Mouse (Mus musculus) forebrain, embryonic 16.5 days (tissue): ENCODE data around the gene Gif. TPM values are rescaled to one million over a fixed set of nuclear protein-coding genes. Genes with fewer than 3 reads are reported as not detected.
A peak's percentile ranks its signal among the peaks of the same experiment; 100 is the strongest.

ENCODE experiments used
- ATAC-seq: fragments of 200-750 bp; cut with Nextera tagmentation; 2 replicates; pipeline ENCODE4 v1.8.0; 2017; ENCODE audit warnings: mild to moderate bottlenecking, moderate library complexity
- H3K27ac ChIP-seq: fragments of 300-500 bp; sonication (generic); 2 replicates; pipeline ENCODE4 v1.5.1; 2014; ENCODE audit warnings: low read length, control low read depth
- H3K27me3 ChIP-seq: fragments of 300-500 bp; sonication (generic); replicated peaks from 2 replicates; pipeline ENCODE4 v1.6.1; 2014; ENCODE audit warnings: low read length; ENCODE audit not compliant: control insufficient read depth, insufficient read depth
- H3K36me3 ChIP-seq: fragments of 300-500 bp; sonication (generic); 2 replicates; pipeline ENCODE4 v1.6.1; 2014; ENCODE audit not compliant: control insufficient read depth, insufficient read depth
- H3K4me1 ChIP-seq: fragments of 300-500 bp; sonication (generic); replicated peaks from 2 replicates; pipeline ENCODE4 v1.6.1; 2014; ENCODE audit warnings: low read length; ENCODE audit not compliant: control insufficient read depth, insufficient read depth
- H3K4me2 ChIP-seq: fragments of 300-500 bp; sonication (generic); 2 replicates; pipeline ENCODE4 v1.6.1; 2014; ENCODE audit warnings: mild to moderate bottlenecking, low read length, control low read depth
- H3K4me3 ChIP-seq: fragments of 300-500 bp; sonication (generic); replicated peaks from 2 replicates; pipeline ENCODE4 v1.5.1; 2014; ENCODE audit warnings: mild to moderate bottlenecking, low read length, control low read depth
- H3K9ac ChIP-seq: fragments of 300-500 bp; sonication (generic); replicated peaks from 2 replicates; pipeline ENCODE4 v1.6.1; 2014; ENCODE audit warnings: low read depth, low read length, control low read depth
- H3K9me3 ChIP-seq: fragments of 300-500 bp; sonication (generic); 2 replicates; pipeline ENCODE4 v1.6.1; 2016; ENCODE audit warnings: low read length; ENCODE audit not compliant: control insufficient read depth
- WGBS: fragments of 180-500 bp; shearing (Covaris S2); extraction: QIAGEN DNeasy Blood & Tissue Kit; methylation state at CpG from one replicate; pipeline ENCODE4 v1.1.7; 2014; 5-methylcytosine and 5-hydroxymethylcytosine counted together
- polyA plus RNA-seq: library from polyadenylated mRNA; unstranded; fragments of >200 nt; fragmentation: Nextera tagmentation; extraction: Ambion mirVana; gene quantifications from 2 replicates; pipeline ENCODE4 v1.2.1, GENCODE M21; 2015

Gene Gif
- polyA plus RNA-seq, 1 experiment from 2014 or later: not detected

DNA sequence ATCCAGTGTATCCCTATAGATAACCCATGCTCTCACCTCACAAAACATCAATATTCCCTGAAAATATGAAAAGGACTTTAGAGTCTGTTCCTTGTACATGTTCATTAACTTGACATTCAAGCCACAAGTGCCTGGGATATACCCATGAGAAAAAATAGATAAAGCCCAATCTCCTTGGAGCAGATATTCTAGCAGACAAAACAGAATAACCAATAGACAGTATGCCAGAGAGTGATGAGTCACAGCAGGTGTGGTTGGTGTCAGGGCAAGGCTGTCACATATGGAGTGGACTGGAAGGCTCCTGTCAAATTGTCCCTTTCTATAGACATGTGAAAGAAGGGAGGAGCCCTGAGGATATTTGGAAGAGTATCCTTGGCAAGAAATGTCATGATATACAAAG lies 1.7 kb upstream of the Gif start:
- ATAC-seq: no peak
- Histone ChIP-seq H3K9ac (no peak overlapping the region), H3K36me3 (no peaks in the 10 kb centered on the region), H3K4me2 (no peak overlapping the region), H3K4me3 (no peak overlapping the region), H3K9me3 (no peaks in the 10 kb centered on the region), H3K27ac (no peak overlapping the region), H3K27me3 (no peaks in the 10 kb centered on the region), H3K4me1 (no peaks in the 10 kb centered on the region)

DNA sequence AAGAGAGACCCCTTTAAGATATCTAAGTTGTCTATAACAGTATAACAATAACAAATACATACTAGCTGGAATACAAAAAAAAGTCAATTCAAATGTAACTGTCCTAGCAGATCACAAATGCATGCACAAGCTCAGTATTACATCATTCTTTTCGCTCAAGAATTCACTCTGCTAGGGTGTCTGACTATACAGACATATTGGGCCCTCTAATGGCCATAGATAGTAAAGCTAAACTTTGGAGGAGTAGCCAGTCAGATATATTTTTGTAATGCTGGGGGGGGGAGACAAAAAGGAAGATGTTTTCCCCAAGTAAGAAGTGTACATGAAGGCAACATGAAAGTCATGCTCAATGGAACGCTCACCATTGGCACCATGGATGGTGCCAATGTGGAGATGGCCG lies 17.7 kb downstream of the Gif start:
- WGBS: 87% methylated on average over 3 of the region's 3 CpGs
- H3K4me3 ChIP-seq: no peak overlapping the region
- H3K9ac ChIP-seq: no peak overlapping the region
- H3K27ac ChIP-seq: no peak overlapping the region
- no peaks in the 10 kb centered on the region for H3K36me3 ChIP-seq
- no peak overlapping the region for H3K4me2 ChIP-seq
- no peaks in the 10 kb centered on the region for H3K27me3 ChIP-seq
- ATAC-seq: no peak
- 0 out of 2 replicates have a peak, but pooled peaks cover 2% of the 10 kb centered on the region for H3K4me1 ChIP-seq
- H3K9me3 ChIP-seq: no peaks in the 10 kb centered on the region

DNA sequence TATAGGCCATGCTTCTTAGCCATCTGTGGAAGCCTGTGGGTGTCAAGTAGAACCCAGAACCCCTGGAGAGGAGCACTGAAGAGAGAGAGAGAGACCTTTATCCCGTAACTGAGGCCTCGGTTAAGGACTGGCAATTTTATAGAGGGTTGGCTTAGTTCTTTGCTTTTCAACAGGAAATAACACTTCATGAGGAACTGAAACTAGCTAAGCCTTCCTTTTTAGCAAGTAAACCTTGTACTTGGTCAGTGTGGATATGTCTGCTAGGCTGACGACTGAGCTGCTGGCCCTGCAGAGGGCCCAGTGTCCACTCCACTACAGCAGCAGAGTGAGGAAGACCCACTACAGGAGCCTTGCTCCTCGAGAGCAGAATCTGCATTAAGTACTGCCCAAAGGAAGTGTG lies 19.1 kb downstream of the Gif start:
- H3K27me3 ChIP-seq: no peaks in the 10 kb centered on the region
- no peak overlapping the region for H3K4me3 ChIP-seq
- H3K27ac ChIP-seq: no peak overlapping the region
- no peaks in the 10 kb centered on the region for H3K9me3 ChIP-seq
- H3K9ac ChIP-seq: no peak overlapping the region
- H3K4me2 ChIP-seq: no peak overlapping the region
- no peaks in the 10 kb centered on the region for H3K36me3 ChIP-seq
- no peak for ATAC-seq
- WGBS: 73% methylated on average over 4 of the region's 4 CpGs
- peaks cover 10% of the 10 kb centered on the region for H3K4me1 ChIP-seq

DNA sequence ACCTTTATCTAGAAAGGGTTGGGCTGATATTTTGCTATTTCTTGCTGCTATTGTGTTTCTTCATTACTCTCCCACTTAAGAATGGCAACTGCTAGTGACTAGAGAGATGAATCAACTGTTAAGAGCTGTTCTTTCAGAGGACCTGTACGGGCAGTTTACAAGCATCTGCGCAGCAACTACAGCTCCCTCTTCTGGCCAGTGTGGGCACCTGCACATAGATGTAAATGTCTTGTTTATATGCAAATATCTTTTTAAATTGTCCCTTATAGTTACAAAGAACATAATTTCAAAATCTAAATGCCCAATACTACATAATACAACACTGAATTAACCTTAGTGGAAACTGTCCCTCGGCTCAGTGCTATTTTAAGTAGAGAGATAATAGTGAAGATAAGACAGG lies 20.8 kb downstream of the Gif start:
- Histone ChIP-seq H3K4me1 (peaks cover 10% of the 10 kb centered on the region), H3K27ac (no peak overlapping the region), H3K36me3 (peaks cover 4% of the 10 kb centered on the region), H3K9me3 (no peaks in the 10 kb centered on the region), H3K4me3 (no peak overlapping the region), H3K9ac (no peak overlapping the region), H3K27me3 (no peaks in the 10 kb centered on the region), H3K4me2 (no peak overlapping the region)
- ATAC-seq: no peak
- 17% methylated on average over 3 of the region's 3 CpGs for WGBS

DNA sequence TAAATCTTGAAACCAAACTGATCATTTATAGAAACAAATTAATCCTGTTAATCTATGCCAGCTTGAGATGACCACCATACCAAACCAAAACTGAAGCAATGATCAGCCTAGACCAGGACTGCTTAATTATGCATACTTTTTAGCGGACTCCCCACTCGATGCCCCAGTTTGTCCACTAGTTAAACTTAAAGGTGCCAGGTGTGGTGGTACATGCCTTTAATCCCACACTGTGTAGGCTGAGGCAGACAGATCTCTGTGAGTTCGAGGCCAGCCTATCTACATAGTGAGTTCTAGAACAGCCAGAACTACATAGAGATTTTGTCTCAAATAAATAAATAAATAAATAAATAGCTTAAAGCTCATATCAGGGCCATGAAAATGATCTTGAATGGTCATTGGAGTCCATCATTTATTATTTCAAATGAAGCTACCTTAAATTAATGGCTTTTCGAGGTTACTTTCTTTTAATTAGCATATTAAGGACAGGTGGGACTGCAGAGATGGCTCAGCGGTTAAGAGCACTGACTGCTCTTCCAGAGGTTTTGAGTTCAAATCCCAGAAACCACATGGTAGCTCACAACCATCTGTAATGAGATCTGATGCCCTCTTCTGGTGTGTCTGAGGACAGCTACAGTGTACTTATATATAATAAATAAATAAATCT lies 22.0 kb downstream of the Gif start:
- Histone ChIP-seq H3K9me3 (no peaks in the 10 kb centered on the region), H3K27ac (no peak overlapping the region), H3K4me1 (peaks cover 10% of the 10 kb centered on the region), H3K27me3 (no peaks in the 10 kb centered on the region), H3K4me3 (no peak overlapping the region; the same call in 1 of the 2 replicates), H3K4me2 (peak overlapping the region; percentile 89), H3K36me3 (peaks cover 10% of the 10 kb centered on the region), H3K9ac (no peak overlapping the region)
- 89% methylated on average over 5 of the region's 5 CpGs for WGBS
- ATAC-seq: peak; percentile 6; the same call in 1 of the 2 replicates

DNA sequence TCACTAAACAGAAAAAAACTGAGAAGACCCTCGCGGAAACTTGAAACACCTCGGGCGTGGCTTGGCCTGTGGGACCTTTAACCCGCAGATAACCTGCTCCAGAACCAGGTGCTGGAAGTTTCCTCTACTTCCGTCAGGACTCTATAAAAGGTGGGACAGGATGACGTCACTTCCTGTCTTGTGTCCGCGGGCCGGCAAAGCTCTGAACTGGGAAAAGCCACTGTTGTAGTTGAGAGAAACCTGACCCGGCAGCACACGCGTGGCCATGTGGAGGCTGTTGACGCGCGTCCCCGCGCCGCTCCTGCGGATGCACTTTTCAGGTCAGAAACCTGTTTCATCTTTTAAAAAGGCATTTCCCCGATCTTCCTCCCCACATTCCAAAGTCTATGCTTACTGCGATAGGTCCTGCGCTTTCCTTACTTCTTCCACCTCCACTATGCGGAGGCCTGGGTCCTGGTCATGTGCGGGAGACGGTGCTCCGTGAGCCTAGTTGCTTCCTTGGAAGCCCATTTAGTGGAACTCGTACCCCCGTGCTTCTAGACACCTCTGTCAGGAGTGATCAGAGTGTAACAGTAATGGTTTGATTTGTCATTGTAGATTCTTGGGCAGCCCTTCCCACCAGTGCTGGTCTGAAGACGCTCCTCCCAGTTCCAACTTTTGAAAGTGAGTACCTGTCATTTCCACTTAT lies 23.0 kb downstream of the Gif start, which contains the start of gene Mrpl16:
Gene Mrpl16, plus strand, starts transcription at position 187 of the 688 bp plus-strand sequence.
- Histone ChIP-seq H3K27ac (peak within 1 kb of the TSS; percentile 28), H3K36me3 (peaks cover 10% of the 10 kb centered on the region), H3K9ac (peak within 1 kb of the TSS; percentile 71), H3K4me2 (peak within 1 kb of the TSS; percentile 89), H3K4me1 (peaks cover 10% of the 10 kb centered on the region), H3K4me3 (peak within 1 kb of the TSS; percentile 75), H3K9me3 (no peaks in the 10 kb centered on the region), H3K27me3 (no peaks in the 10 kb centered on the region)
- under 1% methylated on average over 30 of the region's 30 CpGs for WGBS
- peak; percentile 91 for ATAC-seq

DNA sequence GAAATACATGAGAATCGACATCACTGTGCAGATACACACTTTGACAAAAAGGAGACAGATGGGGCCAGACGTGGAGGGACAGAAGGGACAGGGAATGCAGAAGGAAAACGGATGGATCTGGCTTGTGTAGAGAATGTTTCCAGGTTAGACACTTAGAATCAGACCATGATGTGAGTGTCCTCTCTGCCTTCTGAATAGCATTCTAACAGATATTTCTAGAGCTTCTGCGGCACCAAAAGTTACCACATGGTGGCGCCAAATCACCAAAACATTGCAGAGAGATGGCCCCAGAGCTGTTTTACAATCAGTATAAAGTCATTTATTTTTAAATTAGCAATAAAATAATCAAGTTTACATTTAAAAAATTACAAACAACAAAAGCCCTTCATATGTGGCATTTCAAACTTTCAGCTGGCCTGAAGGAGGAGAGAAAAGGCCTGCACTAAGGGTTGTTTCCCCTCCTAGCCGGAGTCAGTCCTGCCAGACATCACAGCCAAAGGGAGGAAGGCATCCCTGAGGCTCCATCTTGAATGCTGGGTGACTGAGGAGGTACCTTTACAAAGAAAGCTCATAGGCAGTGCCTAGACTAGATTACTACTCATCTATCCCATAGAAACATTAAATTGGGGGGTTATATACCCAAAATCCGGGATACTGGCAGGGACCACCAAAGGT lies 30.0 kb downstream of the Gif start:
- peaks cover 18% of the 10 kb centered on the region for H3K36me3 ChIP-seq
- no peak overlapping the region for H3K9ac ChIP-seq
- H3K4me3 ChIP-seq: no peak overlapping the region
- H3K4me2 ChIP-seq: no peak overlapping the region
- no peaks in the 10 kb centered on the region for H3K9me3 ChIP-seq
- no peaks in the 10 kb centered on the region for H3K4me1 ChIP-seq
- no peak overlapping the region for H3K27ac ChIP-seq
- no peaks in the 10 kb centered on the region for H3K27me3 ChIP-seq
- peak; percentile 43; the same call in 1 of the 2 replicates for ATAC-seq
- 57% methylated on average over 7 of the region's 7 CpGs for WGBS

DNA sequence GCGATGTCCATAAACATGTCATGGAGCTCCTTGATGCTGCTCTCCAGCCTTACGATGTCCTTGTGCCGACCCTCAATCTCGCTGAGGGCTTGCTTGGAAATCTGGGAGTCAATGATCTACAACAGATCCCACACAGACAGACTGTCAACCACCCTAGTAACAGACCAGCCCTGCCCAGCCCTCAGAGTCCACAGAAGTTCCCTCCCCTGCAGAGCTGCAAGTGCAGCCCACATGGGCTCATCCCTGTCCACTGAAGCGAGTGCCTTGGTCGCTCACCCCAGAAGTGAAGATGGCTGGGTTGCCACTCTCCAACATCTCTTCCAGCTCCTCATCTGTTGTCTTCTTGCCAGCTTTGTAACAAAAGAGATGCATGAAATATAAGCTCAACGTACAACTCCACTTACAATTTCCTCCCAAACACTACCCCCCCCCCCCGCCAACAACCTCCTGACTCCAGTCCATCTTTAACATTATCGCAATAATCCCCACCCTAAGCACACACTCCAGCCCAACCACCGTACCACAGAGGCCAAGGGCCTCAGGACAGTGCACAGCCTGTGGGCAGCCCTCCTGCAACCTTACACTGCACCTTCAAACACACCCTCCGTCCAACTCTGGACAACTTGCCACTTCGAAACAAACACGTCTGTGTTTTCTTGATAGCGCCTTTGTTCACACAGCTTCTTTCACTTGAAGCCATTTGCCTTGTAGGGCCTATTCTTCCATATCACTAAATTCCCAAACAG lies 38.2 kb downstream of the Gif start:
- Histone ChIP-seq H3K4me3 (no peak overlapping the region), H3K27me3 (no peaks in the 10 kb centered on the region), H3K9me3 (no peaks in the 10 kb centered on the region), H3K36me3 (no peaks in the 10 kb centered on the region), H3K4me1 (no peaks in the 10 kb centered on the region), H3K4me2 (no peak overlapping the region), H3K9ac (no peak overlapping the region), H3K27ac (no peak overlapping the region)
- ATAC-seq: no peak
- 94% methylated on average over 14 of the region's 14 CpGs for WGBS

DNA sequence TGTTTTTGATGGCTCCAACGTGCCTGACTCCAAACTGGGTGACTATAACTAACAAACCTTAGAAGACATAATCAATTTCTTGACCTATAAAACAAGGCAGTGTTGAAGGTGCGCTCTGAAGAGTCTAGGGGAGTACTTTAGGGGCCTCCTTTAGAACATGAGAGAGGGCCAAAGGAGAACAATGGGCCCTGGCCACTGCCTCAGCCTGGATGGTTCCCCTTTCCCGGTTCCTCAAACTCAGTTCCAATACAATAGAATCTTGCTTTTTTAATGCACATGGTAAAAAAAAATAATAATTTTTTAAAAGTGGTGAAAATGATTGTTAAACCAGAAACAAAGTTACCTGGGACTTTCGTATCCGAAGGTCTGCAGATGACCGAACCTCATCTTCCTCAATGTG lies 40.5 kb downstream of the Gif start:
- H3K27me3 ChIP-seq: no peaks in the 10 kb centered on the region
- no peak for ATAC-seq
- no peak overlapping the region for H3K4me2 ChIP-seq
- no peaks in the 10 kb centered on the region for H3K36me3 ChIP-seq
- H3K9me3 ChIP-seq: no peaks in the 10 kb centered on the region
- H3K4me3 ChIP-seq: no peak overlapping the region
- H3K4me1 ChIP-seq: no peaks in the 10 kb centered on the region
- no peak overlapping the region for H3K9ac ChIP-seq
- 89% methylated on average over 6 of the region's 6 CpGs for WGBS
- no peak overlapping the region for H3K27ac ChIP-seq
